Mouse (Mus musculus) stomach, embryonic 14.5 days (tissue): ENCODE data around the gene Krt13. TPM values are rescaled to one million over a fixed set of nuclear protein-coding genes. Genes with fewer than 3 reads are reported as not detected.
A peak's percentile ranks its signal among the peaks of the same experiment; 100 is the strongest.

Source experiments
- ATAC-seq: fragments of 200-750 bp; cut with Nextera tagmentation; 2 replicates; pipeline ENCODE4 v1.8.0; 2017; ENCODE audit warnings: low read depth, moderate TSS enrichment; ENCODE audit not compliant: insufficient number of reproducible peaks, insufficient read depth, low FRiP score
- H3K27ac ChIP-seq: fragments of 300-500 bp; sonication (generic); 2 replicates; pipeline ENCODE4 v1.5.1; 2014; ENCODE audit warnings: mild to moderate bottlenecking, low read length, moderate library complexity, mixed read lengths
- H3K27me3 ChIP-seq: fragments of 300-500 bp; sonication (generic); 2 replicates; pipeline ENCODE4 v1.6.1; 2014; ENCODE audit warnings: low read length, control low read depth, mixed read lengths; ENCODE audit not compliant: control insufficient read depth, insufficient read depth
- H3K36me3 ChIP-seq: fragments of 300-500 bp; sonication (generic); 2 replicates; pipeline ENCODE4 v1.6.1; 2014; ENCODE audit warnings: mild to moderate bottlenecking, control low read depth, low read length, moderate library complexity, mixed read lengths; ENCODE audit not compliant: control insufficient read depth, insufficient read depth
- H3K4me1 ChIP-seq: fragments of 300-500 bp; sonication (generic); 2 replicates; pipeline ENCODE4 v1.6.1; 2014; ENCODE audit warnings: low read length, control low read depth, mixed read lengths; ENCODE audit not compliant: control insufficient read depth, insufficient read depth
- H3K4me2 ChIP-seq: fragments of 300-500 bp; sonication (generic); replicated peaks from 2 replicates; pipeline ENCODE4 v1.6.1; 2014; ENCODE audit warnings: low read depth, low read length, control low read depth
- H3K4me3 ChIP-seq: fragments of 300-500 bp; sonication (generic); 2 replicates; pipeline ENCODE4 v1.5.1; 2014; ENCODE audit warnings: low read depth, low read length, control low read depth
- H3K9ac ChIP-seq: fragments of 300-500 bp; sonication (generic); replicated peaks from 2 replicates; pipeline ENCODE4 v1.6.1; 2014; ENCODE audit warnings: low read depth, mild to moderate bottlenecking, control low read depth, low read length, moderate library complexity, mixed read lengths
- H3K9me3 ChIP-seq: fragments of 300-500 bp; sonication (generic); 2 replicates; pipeline ENCODE4 v1.6.1; 2016; ENCODE audit warnings: low read depth, low read length, control low read depth; ENCODE audit not compliant: control insufficient read depth
- WGBS: fragments of 180-500 bp; shearing (Covaris S2); extraction: QIAGEN DNeasy Blood & Tissue Kit; methylation state at CpG from one replicate; pipeline ENCODE4 v1.1.7; 2014; 5-methylcytosine and 5-hydroxymethylcytosine counted together
- polyA plus RNA-seq: library from polyadenylated mRNA; unstranded; fragments of >200 nt; fragmentation: Nextera tagmentation; extraction: Ambion mirVana; gene quantifications from 2 replicates; pipeline ENCODE4 v1.2.1, GENCODE M21; 2014

Gene Krt13
- polyA plus RNA-seq, 1 experiment from 2014 or later = 76.1 TPM

GRCm38 (mm10) chr11:100148615-100149330 is 27.4 kb upstream of the Krt13 start, which contains the start of gene Krt19:
Krt19 (minus strand) TSS chr11:100148665.
- 46% methylated on average over 9 of the region's 9 CpGs for WGBS
- Histone ChIP-seq H3K36me3 (no peaks in the 10 kb centered on the region), H3K9ac (no peak within 1 kb of the TSS), H3K9me3 (no peaks in the 10 kb centered on the region), H3K4me2 (no peak within 1 kb of the TSS), H3K27me3 (0 out of 2 replicates have a peak, but pooled peaks cover 7% of the 10 kb centered on the region), H3K4me1 (no peaks in the 10 kb centered on the region), H3K4me3 (no peak within 1 kb of the TSS), H3K27ac (peak within 1 kb of the TSS; percentile 29; the same call in 1 of the 2 replicates)
- ATAC-seq = no peak

DNA sequence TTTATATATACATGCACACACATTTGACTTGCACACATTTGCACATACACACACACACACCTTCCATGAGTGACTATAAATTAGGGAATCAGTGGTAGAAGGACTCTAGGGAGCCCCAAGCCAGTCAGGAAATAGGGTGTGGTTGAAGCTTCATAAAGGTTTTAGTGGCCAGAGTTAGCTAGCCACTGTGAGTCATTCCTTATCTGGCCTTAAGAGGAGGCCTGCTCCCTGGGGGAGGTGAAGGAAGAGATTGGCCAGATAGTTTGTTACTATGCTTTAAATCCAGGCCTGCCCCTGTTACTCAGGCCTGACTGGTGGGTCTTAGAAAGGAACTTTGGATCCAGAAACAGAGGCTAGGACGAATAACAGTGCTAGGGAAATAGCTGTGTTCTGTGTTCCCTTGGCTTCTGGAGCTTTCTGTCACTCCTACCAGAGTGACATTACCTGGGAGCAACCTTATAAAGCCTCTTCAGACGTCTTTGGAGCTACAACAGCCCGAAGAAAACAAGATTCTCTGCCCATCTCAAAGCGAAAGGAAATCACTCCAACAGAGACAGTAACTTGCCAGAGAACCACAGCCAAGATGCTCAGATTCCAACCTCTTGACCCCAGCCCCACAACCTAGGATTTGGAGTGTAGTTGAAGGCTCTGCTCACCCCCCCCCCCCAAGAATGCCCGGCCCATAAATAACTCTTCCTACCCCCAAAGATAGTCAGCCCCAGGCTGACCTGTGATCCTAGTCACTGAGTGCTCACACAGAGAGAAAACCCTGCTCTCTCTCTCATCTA is 26.4 kb upstream of the Krt13 start:
- H3K4me3 ChIP-seq = no peak overlapping the region
- H3K27ac ChIP-seq = peak overlapping the region; percentile 29; the same call in 1 of the 2 replicates
- H3K9me3 ChIP-seq = no peaks in the 10 kb centered on the region
- H3K27me3 ChIP-seq = 0 out of 2 replicates have a peak, but pooled peaks cover 7% of the 10 kb centered on the region
- no peak for ATAC-seq
- no peak overlapping the region for H3K4me2 ChIP-seq
- H3K4me1 ChIP-seq = no peaks in the 10 kb centered on the region
- no peaks in the 10 kb centered on the region for H3K36me3 ChIP-seq
- H3K9ac ChIP-seq = no peak overlapping the region
- 46% methylated on average over 5 of the region's 5 CpGs for WGBS

GRCm38 (mm10) chr11:100145858-100146560 is 24.6 kb upstream of the Krt13 start:
- peak overlapping the region; percentile 37; the same call in 1 of the 2 replicates for H3K9ac ChIP-seq
- H3K9me3 ChIP-seq = no peaks in the 10 kb centered on the region
- WGBS = 3% methylated on average over 13 of the region's 13 CpGs
- H3K4me3 ChIP-seq = peak overlapping the region; percentile 34
- peak; percentile 88 for ATAC-seq
- H3K36me3 ChIP-seq = peaks cover 3% of the 10 kb centered on the region; the same call in 1 of the 2 replicates
- H3K4me2 ChIP-seq = peak overlapping the region; percentile 23; the same call in 1 of the 2 replicates
- no peaks in the 10 kb centered on the region for H3K4me1 ChIP-seq
- H3K27me3 ChIP-seq = 0 out of 2 replicates have a peak, but pooled peaks cover 7% of the 10 kb centered on the region
- peak overlapping the region; percentile 83 for H3K27ac ChIP-seq

GRCm38 (mm10) chr11:100145104-100145503 is 23.7 kb upstream of the Krt13 start:
- 3% methylated on average over 20 of the region's 20 CpGs for WGBS
- H3K36me3 ChIP-seq = peaks cover 3% of the 10 kb centered on the region; the same call in 1 of the 2 replicates
- H3K4me2 ChIP-seq = peak overlapping the region; percentile 23
- peak overlapping the region; percentile 83 for H3K27ac ChIP-seq
- peak; percentile 31; the same call in 1 of the 2 replicates for ATAC-seq
- 0 out of 2 replicates have a peak, but pooled peaks cover 7% of the 10 kb centered on the region for H3K27me3 ChIP-seq
- H3K4me3 ChIP-seq = peak overlapping the region; percentile 34
- peak overlapping the region; percentile 37 for H3K9ac ChIP-seq
- H3K9me3 ChIP-seq = no peaks in the 10 kb centered on the region
- H3K4me1 ChIP-seq = 0 out of 2 replicates have a peak, but pooled peaks cover 2% of the 10 kb centered on the region

- Histone ChIP-seq H3K9ac (no peak overlapping the region), H3K4me3 (no peak overlapping the region), H3K4me2 (no peak overlapping the region), H3K27me3 (0 out of 2 replicates have a peak, but pooled peaks cover 7% of the 10 kb centered on the region), H3K4me1 (peaks cover 13% of the 10 kb centered on the region; the same call in 1 of the 2 replicates), H3K27ac (peak overlapping the region; percentile 10; the same call in 1 of the 2 replicates), H3K9me3 (no peaks in the 10 kb centered on the region), H3K36me3 (peaks cover 3% of the 10 kb centered on the region; the same call in 1 of the 2 replicates)
- 69% methylated on average over 21 of the region's 21 CpGs for WGBS
- ATAC-seq = no peak
These were observed 19.6 kb upstream of the Krt13 start for GRCm38 (mm10) chr11:100140966-100141365.

GRCm38 (mm10) chr11:100139391-100139790 is 18.0 kb upstream of the Krt13 start:
- Histone ChIP-seq H3K36me3 (peaks cover 3% of the 10 kb centered on the region; the same call in 1 of the 2 replicates), H3K4me1 (peaks cover 13% of the 10 kb centered on the region; the same call in 1 of the 2 replicates), H3K9ac (no peak overlapping the region), H3K4me2 (no peak overlapping the region), H3K27ac (peak overlapping the region; percentile 71), H3K27me3 (no peaks in the 10 kb centered on the region), H3K4me3 (no peak overlapping the region), H3K9me3 (no peaks in the 10 kb centered on the region)
- WGBS = 50% methylated on average over 2 of the region's 2 CpGs
- ATAC-seq = no peak

- peak; percentile 81 for ATAC-seq
- peaks cover 13% of the 10 kb centered on the region; the same call in 1 of the 2 replicates for H3K4me1 ChIP-seq
- H3K4me2 ChIP-seq = no peak overlapping the region
These were observed 17.4 kb upstream of the Krt13 start for GRCm38 (mm10) chr11:100138809-100139208.

More at GRCm38 (mm10) chr11:100138809-100139208, 17.4 kb upstream of the Krt13 start:
- Histone ChIP-seq H3K4me3 (no peak overlapping the region), H3K9me3 (no peaks in the 10 kb centered on the region), H3K36me3 (peaks cover 3% of the 10 kb centered on the region; the same call in 1 of the 2 replicates), H3K9ac (no peak overlapping the region), H3K27ac (peak overlapping the region; percentile 71), H3K27me3 (no peaks in the 10 kb centered on the region)
- 49% methylated on average over 7 of the region's 7 CpGs for WGBS
